In genomic region chr15:12812646-12813045, GRCm38 (mm10) we compare ENCODE assay signal across 14 mouse cellular contexts.
"Had no signal": no experiment of that assay in that cellular context is flagged by ENCODE, and none has a peak within 500 bp of the region (broad histone marks: within the 10 kb centered on the region; RNA-seq: fewer than 3 reads in every experiment).

No protein-coding gene starts in this region.

- H3K4me2 ChIP-seq: limb, embryonic 13.5 days; liver, embryonic 11.5 days; midbrain, embryonic 11.5 days had no signal

- H3K4me3 ChIP-seq: layer of hippocampus, adult 2 months; limb, embryonic 10.5 days; limb, embryonic 13.5 days had no signal

- H3K9ac ChIP-seq: limb, embryonic 13.5 days had no signal

- H3K4me1 ChIP-seq: limb, embryonic 10.5 days; limb, embryonic 13.5 days had no signal

- DNase-seq: kidney, adult 9 months; kidney, postnatal 14 days; layer of hippocampus, adult 9-11 months; lung, adult 2 months; lung, postnatal 14 days; lung, postnatal 4 days; midbrain, embryonic 14.5 days; thymus, adult 18-20 months; thymus, postnatal 36 days had no signal

- H3K27me3 ChIP-seq: limb, embryonic 13.5 days had no signal

- H3K9me3 ChIP-seq: limb, embryonic 10.5 days; limb, embryonic 13.5 days had no signal

- H3K27ac ChIP-seq: layer of hippocampus, adult 2 months; limb, embryonic 10.5 days; limb, embryonic 13.5 days had no signal
